Mouse (Mus musculus): ENCODE measurements at regions not wholly inside any gene's neighbourhood (a gene's known extent, or its start where the extent isn't known, plus 50 kb on each side); places are given as distances from the start of the nearest gene placed in this dataset.

DNA sequence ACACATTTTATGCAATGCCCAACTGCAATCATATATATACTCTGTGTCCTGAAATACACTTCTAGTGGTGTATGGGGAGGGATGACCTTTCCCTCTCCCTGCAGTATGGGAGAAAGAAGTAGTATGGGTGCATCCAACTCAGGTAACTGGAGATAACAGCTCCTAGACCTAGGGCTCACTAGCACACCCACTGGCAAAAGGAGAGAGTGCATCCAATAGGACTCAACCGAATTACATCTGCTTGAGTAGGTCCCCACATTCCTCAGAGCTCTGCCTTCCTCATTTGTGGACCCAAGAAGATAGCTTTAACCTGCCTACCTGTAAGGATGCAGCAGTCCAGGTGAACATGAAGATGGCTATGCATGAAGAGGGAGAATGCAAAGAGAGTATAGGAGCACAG lies 317.7 kb upstream of the Zfp703 start:
- intact Hi-C loops (cut with DNase I), result no loop called here
- peak; percentile 17 for DNase-seq

DNA sequence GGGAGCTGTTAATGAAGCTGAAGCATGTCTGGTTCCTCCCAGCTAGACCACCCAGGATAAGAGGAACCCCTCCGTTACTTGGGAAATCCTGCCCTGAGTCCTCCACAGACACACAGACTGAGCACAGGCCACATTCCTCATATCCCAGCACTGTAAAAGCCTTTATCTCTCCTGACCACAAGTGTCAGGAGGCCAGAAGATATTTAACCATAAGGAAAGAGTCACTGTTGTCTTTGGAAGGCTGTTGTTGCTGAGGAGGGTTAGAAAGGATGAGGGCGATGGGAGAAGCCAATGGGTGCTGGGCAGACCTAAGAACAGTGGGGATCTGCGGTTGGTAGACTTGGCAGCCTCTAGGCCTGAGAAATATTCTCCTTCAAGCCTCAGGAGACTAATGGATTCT lies 307.6 kb upstream of the Zfp703 start:
- intact Hi-C loops (cut with DNase I), result no loop called here

DNA sequence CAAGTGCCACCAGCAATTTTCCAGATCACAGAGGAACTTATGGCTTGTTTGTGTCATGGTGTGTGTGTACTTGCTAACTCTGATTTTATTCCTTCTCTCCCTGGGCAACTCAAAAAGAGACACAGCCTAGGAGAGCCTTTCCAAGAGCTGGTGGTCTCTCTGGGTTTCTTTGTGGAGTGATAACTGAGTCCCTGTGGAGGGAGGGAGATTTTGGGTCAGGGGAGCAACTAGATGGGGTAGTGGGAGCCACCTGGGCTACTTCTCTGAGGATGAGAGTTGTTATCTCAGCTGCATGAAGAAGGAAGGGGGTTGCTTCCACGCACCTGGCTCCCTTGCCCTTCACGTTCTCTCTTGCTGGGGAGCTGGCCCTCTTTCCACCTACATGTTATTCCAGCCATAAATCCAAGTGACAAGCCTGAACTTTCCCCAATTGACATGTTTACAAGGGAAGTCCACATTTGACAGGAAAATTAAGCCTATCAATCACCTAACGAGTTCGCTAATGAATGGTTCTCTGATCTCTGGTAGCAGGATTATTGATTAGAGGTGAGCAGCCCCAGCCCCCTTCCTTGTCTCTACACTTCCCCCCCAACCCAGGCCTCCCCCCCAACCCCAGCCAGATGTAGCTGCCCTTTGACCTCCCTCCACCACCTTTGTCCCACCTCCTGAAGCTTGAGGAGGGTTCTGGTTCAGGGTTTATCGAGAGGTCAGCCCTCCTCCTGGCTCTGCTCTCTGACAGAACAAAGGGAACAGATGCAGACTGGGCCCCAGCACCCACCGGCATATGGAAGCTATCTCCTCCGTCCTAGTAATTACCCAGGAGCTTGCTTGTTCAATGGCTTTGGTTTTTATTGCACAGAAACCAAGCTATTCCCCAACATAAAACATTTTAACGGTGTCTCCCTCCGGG lies 304.4 kb upstream of the Zfp703 start:
- DNase-seq, result no peak
- intact Hi-C loops (cut with DNase I), result no loop called here

More for the DNA sequence above, 307.6 kb upstream of the Zfp703 start:
- no peak for DNase-seq

DNA sequence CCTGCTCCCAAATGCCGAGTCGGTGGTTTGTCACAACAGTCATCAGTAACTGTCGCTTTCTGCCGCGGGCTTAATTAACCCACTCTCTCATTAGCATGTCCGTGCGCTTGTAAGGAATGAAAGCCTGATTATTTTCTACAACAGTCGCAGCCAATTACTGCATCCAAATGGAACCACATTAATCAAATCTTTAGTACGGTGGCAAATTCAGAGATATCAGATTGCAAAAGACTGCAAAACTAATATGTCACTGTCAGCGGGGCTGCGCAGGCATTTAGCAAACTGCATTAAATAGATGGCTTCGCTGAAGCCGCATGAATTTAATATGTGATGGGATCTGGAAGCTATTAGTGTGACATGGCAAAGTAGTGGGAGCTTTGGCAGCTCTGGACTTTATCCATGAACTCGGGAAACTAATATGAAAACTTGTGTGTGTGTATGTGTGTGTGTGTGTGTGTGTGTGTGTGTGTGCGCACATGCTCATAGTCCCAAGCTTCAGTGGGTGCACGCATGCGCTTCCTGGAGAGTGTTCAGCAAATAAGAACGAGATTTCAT lies 299.5 kb upstream of the Zfp703 start:
- intact Hi-C loops (cut with DNase I), result no loop called here
- DNase-seq, result no peak

DNA sequence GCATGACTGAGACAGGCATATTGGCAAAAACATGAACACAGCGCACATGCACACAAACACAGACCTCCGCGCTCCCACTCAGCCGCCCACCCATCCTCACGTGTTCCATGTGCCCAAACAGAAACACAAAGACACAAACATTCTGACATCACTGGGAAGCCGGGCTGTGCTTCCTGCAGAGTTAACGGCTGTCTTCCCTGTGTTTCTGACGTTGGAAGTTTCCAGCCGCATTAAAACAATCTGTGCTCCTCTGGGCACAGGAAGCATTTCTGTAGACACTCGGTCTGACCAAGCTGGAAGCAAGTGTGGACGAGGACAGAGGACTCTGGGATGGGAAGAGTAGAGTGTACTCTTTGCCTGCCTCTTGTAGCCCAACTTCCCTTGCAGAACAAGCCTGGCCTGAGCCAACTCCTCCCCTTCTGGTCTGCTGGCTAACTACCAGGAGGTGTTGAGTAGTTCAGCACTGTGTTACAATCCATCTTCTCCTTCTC lies 296.2 kb upstream of the Zfp703 start:
- DNase-seq, result no peak
- intact Hi-C loops (cut with DNase I), result loop anchor here (10.0 kb wide), 1 partner anchor 486 kb away; no protein-coding TSS in a partner anchor

DNA sequence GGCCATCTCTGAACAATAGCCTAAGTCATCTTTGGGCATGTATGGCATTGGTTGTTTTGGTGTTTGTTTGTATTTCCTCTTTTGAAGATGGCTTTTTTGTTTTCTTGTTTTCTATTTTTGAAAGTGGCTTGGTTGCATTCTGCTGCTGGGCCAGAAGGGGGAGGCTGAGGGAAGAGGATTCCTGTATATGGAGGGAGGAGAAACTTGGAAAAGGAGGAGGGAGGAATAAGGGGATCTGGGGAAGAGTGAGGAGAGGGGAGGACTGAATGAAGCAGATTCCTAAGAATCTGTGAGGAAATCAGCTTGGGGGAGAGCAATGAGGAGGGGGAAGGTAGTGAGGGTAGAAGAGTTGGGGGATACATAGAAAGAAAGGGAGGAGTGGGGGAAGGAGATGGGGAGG lies 290.0 kb upstream of the Zfp703 start:
- intact Hi-C loops (cut with DNase I), result loop anchor here (5.0 to 10.0 kb wide), 2 partner anchors 290 to 492 kb away; partner anchors contain the start of gene Zfp703

DNA sequence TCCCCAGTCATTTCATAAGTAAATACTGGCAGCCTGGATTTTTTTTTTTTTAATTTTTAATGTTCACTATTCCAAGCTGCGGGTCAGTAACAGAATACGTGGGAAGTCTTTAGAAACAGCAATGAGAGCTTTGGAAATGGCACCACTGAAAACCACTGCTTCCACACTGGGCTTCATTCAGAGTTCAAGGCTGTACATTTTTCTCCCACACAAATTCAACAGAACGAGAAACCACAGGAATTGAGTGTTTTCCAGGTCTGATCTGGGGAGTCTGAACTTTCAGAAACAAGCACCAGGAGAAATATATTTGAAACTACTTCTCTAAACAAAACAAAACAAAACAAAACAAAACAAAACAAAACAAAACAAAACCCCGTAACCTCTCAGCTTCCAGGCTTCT lies 289.1 kb upstream of the Zfp703 start:
- intact Hi-C loops (cut with DNase I), result loop anchor here (5.0 to 10.0 kb wide), 2 partner anchors 289 to 493 kb away; partner anchors contain the start of gene Zfp703
- DNase-seq, result no peak

More for the DNA sequence above, 290.0 kb upstream of the Zfp703 start:
- DNase-seq, result peak; percentile 21

DNA sequence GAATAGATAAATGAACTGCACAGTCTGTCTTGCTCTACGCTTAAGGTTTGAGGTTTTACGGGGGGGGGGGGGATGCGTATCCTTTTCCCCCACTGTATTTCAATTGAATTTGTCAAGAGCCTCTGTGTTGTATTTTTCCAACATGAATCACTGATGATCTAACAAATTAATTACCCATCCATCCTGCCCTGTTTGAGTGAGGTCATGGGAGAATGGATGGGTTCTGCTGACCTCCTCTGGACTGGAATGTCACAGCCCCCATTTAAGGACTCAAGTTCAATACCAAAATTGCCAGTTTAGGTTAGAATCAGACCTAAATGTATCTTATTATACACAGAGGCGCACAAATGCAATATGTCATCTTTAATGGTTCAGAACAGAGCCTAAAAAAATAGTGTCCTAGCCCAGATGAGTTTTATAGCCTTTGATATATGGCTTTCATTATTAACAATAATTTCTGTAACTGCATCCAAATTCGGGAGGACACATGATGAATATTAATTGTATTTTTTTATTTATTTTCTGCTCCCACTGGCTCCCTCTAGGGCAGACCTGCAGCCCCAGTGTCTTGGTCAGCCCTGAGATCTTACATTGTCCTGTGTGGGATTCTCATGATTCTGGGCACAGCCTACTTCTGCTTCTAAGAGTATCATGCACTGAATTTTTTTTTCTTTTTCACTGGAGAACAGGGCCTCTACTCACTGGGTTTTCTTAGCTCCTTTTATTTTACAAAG lies 288.2 kb upstream of the Zfp703 start:
- intact Hi-C loops (cut with DNase I), result loop anchor here (5.0 to 10.0 kb wide), 2 partner anchors 288 to 494 kb away; partner anchors contain the start of gene Zfp703

DNA sequence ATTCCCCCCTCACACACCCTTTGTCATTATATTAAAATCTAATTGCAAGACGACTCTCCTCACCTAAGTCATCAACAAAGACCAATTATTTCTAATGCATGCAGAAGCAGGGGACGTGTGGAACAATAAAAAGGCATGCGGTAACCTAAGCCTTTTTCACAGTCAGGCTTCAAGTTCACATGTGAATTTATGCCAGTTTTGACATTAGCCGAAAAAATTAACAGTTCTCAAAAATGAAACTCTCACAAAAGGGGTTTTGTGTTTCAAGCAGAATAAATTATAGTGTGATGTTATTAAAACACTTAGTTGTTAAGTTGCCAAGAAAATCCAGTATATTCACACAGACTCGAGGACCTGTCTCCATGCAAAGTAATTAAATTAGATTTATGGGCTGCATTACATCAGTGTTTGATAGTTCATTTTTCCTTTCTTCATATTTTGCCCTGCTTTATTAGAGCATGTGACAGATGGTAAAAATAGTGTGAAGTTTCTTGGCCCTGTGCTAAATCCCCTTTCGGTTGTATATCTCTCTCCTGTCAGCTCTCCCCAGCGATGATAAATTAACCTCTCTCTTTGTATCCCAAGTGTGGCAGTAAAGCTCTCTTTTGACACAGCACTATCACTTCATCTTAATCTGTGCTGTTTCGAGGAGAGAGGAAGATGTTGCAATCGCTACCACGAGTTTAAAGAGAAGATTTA lies 287.5 kb upstream of the Zfp703 start:
- DNase-seq, result no peak
- intact Hi-C loops (cut with DNase I), result loop anchor here (5.0 to 10.0 kb wide), 2 partner anchors 288 to 495 kb away; partner anchors contain the start of gene Zfp703

More for the DNA sequence above, 288.2 kb upstream of the Zfp703 start:
- DNase-seq, result no peak

DNA sequence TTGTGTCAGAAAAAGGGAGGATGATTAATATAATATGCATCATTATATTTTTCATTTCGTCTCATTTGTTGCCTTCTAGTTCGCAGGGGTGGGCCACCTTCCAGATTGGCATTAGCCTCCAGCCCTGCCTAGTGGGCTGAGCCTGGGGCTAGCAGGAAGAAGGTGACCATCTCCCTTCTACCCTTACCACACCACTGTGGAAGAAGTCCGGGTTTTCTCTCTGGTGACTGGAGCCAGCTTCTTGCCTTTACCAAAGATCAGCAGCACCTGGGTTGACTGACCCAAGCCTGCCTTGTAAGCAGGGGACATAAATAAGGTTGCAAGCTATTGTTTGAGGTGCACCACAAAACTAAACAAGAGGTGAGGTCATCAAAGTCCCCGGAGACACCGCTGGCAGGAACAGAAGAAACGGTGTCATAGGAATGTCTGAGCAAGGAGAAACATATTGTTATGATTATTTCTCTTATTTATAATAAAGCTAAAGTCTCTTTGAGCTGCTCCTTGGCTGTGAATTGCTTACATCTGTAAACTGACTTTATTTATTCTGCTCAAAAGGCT lies 286.9 kb upstream of the Zfp703 start:
- intact Hi-C loops (cut with DNase I), result no loop called here
- no peak for DNase-seq

DNA sequence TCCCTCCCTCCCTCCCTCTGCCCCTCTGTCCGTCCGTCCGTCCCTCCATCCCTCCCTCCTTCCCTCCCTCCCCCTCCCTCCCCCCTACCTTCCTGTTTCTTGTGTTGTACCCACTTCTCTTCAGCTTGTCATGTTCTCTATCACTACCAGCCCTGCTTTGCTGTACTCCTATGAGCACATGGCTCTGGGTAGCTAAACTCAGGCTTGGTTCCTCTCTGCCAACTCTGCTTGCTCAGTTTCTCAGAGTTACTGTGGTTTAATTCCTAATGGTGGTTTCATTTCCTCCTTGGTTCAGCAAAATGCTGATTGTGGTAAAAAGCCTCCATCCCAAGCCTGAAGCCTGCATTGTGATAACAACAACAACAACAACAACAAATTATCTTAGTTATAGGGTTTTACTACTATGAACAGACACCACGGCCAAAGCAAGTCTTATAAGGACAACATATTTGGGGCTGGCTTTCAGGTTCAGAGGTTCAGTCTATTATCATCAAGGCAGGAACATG lies 279.5 kb upstream of the Zfp703 start:
- no peak for DNase-seq
- intact Hi-C loops (cut with DNase I), result no loop called here

DNA sequence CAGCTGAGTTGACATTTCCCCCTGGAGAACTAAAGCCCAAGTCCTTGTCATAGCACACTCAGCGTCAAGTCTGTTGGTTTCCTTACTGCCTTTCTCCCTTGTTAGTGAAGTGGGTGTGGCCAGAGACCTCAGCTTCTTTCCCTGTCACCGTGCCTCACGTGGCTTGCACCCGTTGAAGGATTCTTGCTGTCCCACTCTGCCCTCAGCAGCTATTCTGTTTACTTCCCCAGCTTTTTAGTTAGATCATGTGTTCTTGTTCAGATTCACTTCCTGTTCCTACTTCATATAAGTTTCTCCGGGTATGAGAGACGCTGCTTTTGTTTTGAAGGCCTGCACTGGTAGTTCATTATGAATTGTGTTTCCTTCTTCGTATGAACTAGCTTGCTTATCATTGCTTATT lies 278.5 kb upstream of the Zfp703 start:
- intact Hi-C loops (cut with DNase I), result no loop called here
- no peak for DNase-seq

DNA sequence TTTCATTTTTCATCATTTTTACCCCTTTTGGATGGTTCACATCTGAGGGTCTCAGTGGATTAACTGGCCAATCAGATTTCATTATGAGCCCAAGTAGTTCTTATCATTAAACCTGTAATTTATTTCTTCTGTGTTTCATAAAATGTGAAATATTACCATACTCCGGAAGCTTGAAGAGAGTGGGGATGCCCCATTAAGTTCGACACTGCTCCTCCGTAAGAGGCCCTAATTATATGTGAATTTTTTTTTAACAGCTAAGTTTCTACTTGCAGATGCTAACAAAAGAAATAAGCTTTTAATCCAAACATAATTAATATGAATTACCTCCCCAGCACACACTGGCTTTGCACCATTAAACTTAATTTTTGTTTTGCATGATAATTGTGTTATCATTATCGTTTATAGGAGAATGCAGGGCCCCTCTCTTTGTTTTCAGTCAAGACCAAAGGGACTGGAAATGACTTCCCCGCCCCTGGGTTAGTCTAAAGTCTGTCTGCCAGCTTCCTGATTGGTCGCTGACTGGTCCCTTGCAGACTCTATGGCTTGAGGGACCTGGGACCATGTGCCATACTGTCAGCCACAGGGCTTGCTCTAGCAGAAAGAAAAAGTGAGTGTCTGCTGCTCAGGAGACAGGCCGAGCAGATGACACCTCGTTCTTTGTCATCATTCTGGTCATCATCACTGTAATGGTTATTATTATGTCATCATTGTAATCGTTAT lies 270.9 kb upstream of the Zfp703 start:
- intact Hi-C loops (cut with DNase I), result no loop called here

DNA sequence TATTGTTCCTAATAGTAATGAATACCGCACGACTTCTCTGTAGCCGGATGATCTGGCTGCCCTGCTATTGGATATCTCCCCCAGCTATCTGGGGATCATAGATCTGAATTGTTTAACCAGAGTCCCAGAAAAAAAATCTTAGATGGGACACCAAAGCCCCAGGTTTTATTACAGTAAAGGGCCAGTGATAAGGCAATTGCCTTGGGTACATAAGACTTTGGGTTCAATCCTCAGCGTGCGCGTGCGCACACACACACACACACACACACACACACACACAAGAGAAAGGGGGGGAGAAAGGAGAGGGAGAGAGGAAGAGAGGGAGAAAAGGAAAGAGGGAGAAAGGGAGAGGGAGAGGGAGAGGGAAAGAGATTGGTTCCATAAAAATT lies 270.4 kb upstream of the Zfp703 start:
- no peak for DNase-seq
- intact Hi-C loops (cut with DNase I), result no loop called here

More for the DNA sequence above, 270.9 kb upstream of the Zfp703 start:
- no peak for DNase-seq

DNA sequence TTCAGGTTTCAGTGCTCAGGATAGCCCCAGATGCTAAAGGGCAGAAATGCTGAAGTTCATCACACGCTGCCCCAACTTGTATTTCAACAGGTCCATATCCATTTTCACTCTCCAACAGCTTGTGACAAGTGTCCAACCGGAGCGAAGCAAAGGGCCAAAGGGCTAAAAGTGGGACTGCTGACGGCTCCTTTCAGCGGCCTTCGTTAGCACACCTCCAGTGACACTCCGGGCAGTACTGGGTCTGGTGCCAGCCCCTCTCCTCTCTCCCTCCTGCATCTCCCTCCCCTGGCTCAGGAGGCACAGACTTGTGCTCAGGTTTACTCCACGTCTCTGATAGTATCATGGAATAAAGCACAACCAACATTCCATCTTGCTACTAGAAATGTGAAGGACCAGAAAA lies 263.3 kb upstream of the Zfp703 start:
- intact Hi-C loops (cut with DNase I), result no loop called here
- DNase-seq, result no peak

DNA sequence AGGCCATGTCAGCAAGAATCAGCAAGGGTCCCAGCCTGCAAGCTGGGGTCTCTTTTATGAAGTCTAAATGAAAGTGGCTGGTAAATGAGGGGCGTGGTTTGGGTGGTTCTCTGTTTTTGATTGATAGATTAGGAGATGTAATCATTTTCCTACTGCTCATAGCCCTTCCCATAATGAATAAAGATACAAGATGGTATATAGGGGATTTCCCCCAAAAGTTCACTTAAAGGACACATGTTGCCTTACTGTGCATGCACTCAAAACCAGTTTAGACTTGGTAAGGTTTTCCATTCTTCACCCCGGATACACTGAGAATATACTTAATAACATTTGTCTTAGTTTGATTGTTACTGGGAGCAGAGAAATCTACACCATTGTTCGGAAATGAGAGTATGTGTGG lies 262.4 kb upstream of the Zfp703 start:
- intact Hi-C loops (cut with DNase I), result no loop called here
- no peak for DNase-seq

DNA sequence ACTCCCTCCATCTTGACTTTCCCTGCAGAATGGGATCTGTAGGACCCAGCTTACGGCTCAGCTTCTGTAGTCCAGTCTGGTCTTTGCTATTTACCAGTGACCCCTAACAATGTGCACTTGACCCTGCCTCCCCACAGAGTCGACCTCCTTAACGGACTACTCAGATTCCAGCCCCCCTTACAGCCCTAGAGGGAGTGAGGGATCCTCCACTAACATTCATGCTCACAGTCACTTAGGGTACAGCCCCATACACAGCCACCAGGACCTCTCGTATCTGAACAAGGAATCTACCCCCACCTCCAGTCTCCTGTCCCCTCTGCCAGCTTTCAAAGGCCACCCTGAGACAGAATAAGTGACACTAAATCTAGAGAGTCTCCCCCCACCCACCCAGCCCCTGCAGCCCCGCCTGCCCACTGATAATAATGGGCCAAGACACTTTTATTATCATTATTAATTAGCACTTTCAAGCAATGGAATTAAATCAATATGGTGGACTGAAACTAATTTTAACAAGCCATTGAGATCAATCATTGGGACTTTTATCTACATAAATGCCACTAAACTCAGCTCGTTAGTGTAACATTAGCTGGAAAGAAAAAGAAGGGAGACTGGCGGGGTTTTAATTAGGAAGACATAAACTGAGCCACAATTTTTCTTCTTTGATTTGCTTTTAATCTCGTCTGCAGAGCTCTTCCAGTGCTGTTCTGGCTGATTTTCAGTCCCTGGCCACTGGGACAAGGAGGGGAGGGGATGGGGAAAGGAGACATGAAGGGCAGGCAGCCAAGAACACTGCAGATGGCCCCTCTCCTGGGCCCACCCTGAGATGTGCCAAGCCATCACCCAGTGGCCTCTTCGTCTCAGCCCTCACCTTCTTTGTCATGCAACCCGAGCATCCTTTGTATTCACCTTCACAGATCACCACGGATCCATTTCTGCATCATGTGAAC lies 258.4 kb upstream of the Zfp703 start:
- intact Hi-C loops (cut with DNase I), result no loop called here
- peak; percentile 53 for DNase-seq

DNA sequence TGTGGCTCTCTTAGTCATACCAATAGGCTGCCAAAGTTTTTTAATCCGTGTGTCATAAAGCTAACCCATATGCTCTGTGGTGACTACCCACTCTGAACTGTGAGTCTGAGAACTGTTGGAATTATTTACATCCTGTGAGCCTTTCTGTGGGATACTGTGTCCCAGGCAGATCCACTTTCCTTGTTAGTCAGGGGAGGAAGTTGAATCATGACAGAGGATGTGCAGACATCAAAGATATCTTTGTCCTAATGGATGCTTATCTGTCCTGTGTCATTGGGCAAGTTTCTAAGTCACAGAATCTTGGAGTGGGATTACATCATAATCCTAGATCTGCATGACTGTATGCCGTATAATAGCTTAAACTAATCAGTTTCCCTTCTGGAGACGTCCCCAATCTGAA lies 254.4 kb upstream of the Zfp703 start:
- DNase-seq, result no peak
- intact Hi-C loops (cut with DNase I), result no loop called here

Data from left cerebral cortex, postnatal 4 days (tissue).